Mouse (Mus musculus): ENCODE results near the gene Tnk1.

DNA sequence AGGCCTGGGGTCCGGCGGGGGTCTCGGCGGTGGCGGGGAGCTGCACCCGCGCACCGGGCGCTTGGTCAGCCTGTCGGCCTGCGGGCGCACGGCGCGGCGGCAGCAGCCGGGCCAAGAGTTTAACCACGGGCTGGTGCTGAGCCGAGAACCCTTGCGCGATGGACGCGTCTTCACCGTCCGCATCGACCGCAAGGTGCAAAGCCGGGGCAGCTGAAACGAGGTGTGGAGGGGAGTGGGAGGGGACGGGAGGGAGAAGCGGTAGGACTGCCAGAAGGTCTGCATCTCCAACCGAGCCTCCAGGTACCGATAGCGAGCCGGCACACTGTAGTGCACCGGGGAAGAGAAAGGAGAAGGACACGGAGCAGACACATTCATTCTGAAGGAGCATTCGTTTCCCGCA lies 43.5 kb upstream of the Tnk1 start:
- no peak for TF ChIP-seq CTCF (IDR thresholded peaks at IDR 0.05; ENCODE audit: low read depth, low read length)
- no peak for TF ChIP-seq POLR2A (IDR thresholded peaks at IDR 0.05; ENCODE audit: borderline replicate concordance, low read depth, low read length)

All from bone marrow macrophage, adult 2 months (primary cell).